Mouse (Mus musculus) lung, adult 2 months (tissue): ENCODE data around the gene Iqcf1.

Experiments used
- CTCF ChIP-seq: fragments of 200-500 bp; IDR thresholded peaks from 2 replicates; pipeline ENCODE4 v1.5.1; 2011; ENCODE audit warnings: mild to moderate bottlenecking, low read length, control low read depth; ENCODE audit not compliant: insufficient read depth
- POLR2A ChIP-seq: fragments of 200-500 bp; IDR thresholded peaks from 2 replicates; pipeline ENCODE4 v1.6.1; 2011; ENCODE audit warnings: low read depth, mild to moderate bottlenecking, control low read depth, low read length, borderline replicate concordance; ENCODE audit errors: extremely low read depth

DNA sequence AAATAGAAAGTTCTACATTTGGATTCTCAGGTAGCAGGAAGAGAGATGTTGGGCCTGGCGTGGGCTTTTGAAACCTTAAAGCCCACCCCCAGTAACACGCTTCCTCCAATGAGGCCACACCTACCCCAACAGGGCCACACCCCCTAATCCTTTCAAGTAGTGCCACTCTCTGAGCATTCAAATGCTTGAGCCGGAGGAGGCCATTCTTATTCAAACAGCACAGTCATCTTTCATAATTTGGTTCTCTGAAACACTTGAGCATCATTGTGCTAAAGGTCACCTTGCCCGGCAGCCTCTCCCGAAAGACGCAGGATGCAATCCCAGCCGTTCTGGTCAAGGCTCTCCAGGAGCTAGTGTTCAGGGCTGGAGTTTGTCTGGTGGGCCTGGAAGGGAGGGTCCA is 34.5 kb downstream of the Iqcf1 start:
- TF ChIP-seq CTCF (no peak), POLR2A (no peak)
